Mouse (Mus musculus): Measurements from ENCODE around the gene Smarcad1. TPM values are rescaled to one million over a fixed set of nuclear protein-coding genes. Genes with fewer than 3 reads are reported as not detected.
A peak's percentile ranks its signal among the peaks of the same experiment; 100 is the strongest.

Gene Smarcad1
- polyA plus RNA-seq, 1 experiment from 2014 or later, result 79.2 TPM

DNA sequence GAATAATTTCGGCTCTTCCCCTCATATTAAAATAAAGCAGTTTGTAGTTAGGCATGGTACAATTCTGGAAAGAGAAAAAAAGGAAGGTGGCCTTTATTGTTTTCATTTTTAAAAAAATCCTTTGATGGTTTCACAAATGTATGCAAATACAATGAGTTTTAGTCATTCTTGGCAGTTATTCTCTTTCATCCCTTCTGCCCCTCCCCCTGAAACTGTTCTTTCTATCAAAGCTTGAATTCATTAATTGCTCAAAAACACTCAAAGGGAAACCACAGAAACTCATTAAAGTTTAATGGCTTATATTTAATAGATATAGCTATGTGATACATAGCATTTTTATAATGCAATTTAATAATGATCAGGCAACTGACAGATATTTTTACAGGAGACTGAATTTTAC lies 95.9 kb downstream of the Smarcad1 start:
- H3K36me3 ChIP-seq (replicated peaks; ENCODE audit: control insufficient read depth, insufficient read depth), result no peaks in the 10 kb centered on the region
- no peaks in the 10 kb centered on the region for H3K27me3 ChIP-seq (ENCODE audit: control insufficient read depth, insufficient read depth, low read length)
- no peaks in the 10 kb centered on the region for H3K9me3 ChIP-seq (ENCODE audit: control insufficient read depth, low read length)
- no peak overlapping the region for H3K4me3 ChIP-seq (replicated peaks; ENCODE audit: low read length)
- H3K27ac ChIP-seq, result peak overlapping the region; percentile 67; the same call in 1 of the 2 replicates
- H3K4me1 ChIP-seq (replicated peaks; ENCODE audit: control insufficient read depth, insufficient read depth, low read length), result no peaks in the 10 kb centered on the region
- WGBS, result 56% methylated on average over 1 of the region's 1 CpGs
- ATAC-seq (ENCODE audit: low FRiP score) (no peak), DNase-seq (ENCODE audit: low spot score) (no peak)
- H3K9ac ChIP-seq, result no peak overlapping the region
- H3K4me2 ChIP-seq (replicated peaks), result no peak overlapping the region

GRCm38 (mm10) chr6:65140082-65140749 lies 97.8 kb downstream of the Smarcad1 start:
- Histone ChIP-seq H3K27me3 (ENCODE audit: control insufficient read depth, insufficient read depth, low read length) (no peaks in the 10 kb centered on the region), H3K9ac (no peak overlapping the region), H3K4me2 (replicated peaks) (no peak overlapping the region), H3K36me3 (replicated peaks; ENCODE audit: control insufficient read depth, insufficient read depth) (no peaks in the 10 kb centered on the region), H3K4me3 (replicated peaks; ENCODE audit: low read length) (no peak overlapping the region), H3K27ac (no peak overlapping the region), H3K9me3 (ENCODE audit: control insufficient read depth, low read length) (no peaks in the 10 kb centered on the region), H3K4me1 (replicated peaks; ENCODE audit: control insufficient read depth, insufficient read depth, low read length) (0 out of 2 replicates have a peak, but pooled peaks cover 10% of the 10 kb centered on the region)
- DNase-seq (ENCODE audit: low spot score) (no peak), ATAC-seq (ENCODE audit: low FRiP score) (peak; percentile 49)
- WGBS, result 33% methylated on average over 5 of the region's 5 CpGs

DNA sequence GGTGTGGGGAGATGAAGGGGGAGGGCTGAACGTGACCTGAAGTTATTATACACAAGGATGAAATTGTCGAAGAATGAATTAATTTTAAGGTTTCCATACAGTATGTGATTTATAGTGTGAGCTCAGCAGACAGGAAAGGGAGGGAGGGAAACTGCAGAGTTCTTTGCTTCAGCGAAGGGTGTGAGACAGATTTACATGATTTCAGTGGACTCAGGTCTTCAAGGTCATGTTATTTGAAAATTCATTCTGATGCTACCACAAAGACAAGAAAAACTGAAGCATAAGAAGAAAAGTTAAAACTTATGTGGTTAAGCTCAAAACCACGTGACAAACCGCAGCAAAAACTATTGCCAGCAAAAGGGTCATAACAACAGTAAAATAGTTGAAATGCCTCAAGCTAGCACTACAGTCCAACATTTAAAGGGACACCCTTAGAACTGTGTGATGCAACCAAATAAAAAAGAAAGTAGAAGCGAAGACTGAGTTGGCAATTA lies 98.4 kb downstream of the Smarcad1 start:
- H3K36me3 ChIP-seq (replicated peaks; ENCODE audit: control insufficient read depth, insufficient read depth), result no peaks in the 10 kb centered on the region
- ATAC-seq (ENCODE audit: low FRiP score), result no peak; the same call in 1 of the 2 replicates
- 48% methylated on average over 6 of the region's 6 CpGs for WGBS

GRCm38 (mm10) chr6:65142316-65142715 lies 99.9 kb downstream of the Smarcad1 start:
- H3K27me3 ChIP-seq (ENCODE audit: control insufficient read depth, insufficient read depth, low read length), result no peaks in the 10 kb centered on the region
- DNase-seq (ENCODE audit: low spot score), result no peak
- H3K4me1 ChIP-seq (replicated peaks; ENCODE audit: control insufficient read depth, insufficient read depth, low read length), result 0 out of 2 replicates have a peak, but pooled peaks cover 10% of the 10 kb centered on the region
- H3K27ac ChIP-seq, result no peak overlapping the region
- no peaks in the 10 kb centered on the region for H3K36me3 ChIP-seq (replicated peaks; ENCODE audit: control insufficient read depth, insufficient read depth)
- no peak overlapping the region for H3K4me3 ChIP-seq (replicated peaks; ENCODE audit: low read length)
- no peaks in the 10 kb centered on the region for H3K9me3 ChIP-seq (ENCODE audit: control insufficient read depth, low read length)
- H3K9ac ChIP-seq, result no peak overlapping the region
- no peak overlapping the region for H3K4me2 ChIP-seq (replicated peaks)
- ATAC-seq (ENCODE audit: low FRiP score), result no peak
- WGBS, result 88% methylated on average over 1 of the region's 1 CpGs

More for the DNA sequence above, 98.4 kb downstream of the Smarcad1 start:
- no peak overlapping the region for H3K4me3 ChIP-seq (replicated peaks; ENCODE audit: low read length)
- H3K9ac ChIP-seq, result no peak overlapping the region
- H3K4me2 ChIP-seq (replicated peaks), result no peak overlapping the region
- DNase-seq (ENCODE audit: low spot score), result no peak
- H3K27me3 ChIP-seq (ENCODE audit: control insufficient read depth, insufficient read depth, low read length), result no peaks in the 10 kb centered on the region
- H3K4me1 ChIP-seq (replicated peaks; ENCODE audit: control insufficient read depth, insufficient read depth, low read length), result 0 out of 2 replicates have a peak, but pooled peaks cover 10% of the 10 kb centered on the region
- H3K27ac ChIP-seq, result no peak overlapping the region
- H3K9me3 ChIP-seq (ENCODE audit: control insufficient read depth, low read length), result no peaks in the 10 kb centered on the region

DNA sequence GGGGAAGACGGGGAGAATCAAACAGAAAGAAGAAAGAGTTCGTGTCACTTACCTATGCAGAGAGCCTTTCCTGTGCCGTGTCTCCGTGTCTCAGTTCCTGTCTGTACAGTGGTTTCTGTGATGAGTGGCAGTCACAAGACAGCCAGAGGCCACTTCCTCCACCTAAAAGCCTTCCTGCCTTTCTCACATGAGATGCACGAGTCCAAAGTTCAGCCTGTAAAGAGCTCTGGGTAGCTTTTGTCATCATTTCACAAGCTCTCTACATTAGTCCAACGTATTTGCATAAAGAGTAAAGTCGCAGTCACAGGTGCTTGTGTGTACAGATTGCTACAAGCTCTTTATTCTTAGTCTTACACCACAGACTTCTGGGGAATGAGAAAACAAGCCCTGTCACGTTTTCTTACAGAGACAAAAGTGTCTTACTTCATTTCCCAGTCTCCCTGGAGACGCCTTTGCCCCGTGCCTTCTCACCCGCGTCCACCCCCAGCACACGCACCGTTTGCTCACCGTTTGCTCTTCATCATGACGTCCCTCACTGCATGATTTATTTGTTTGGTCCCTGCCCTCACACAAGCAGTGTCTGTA lies 102.3 kb downstream of the Smarcad1 start, which contains the start of gene Hpgds:
Gene Hpgds (minus strand): TSS at position 288 of the 585 bp plus-strand sequence.
- no peak; the same call in 1 of the 2 replicates for ATAC-seq (ENCODE audit: low FRiP score)
- no peak within 1 kb of the TSS for H3K27ac ChIP-seq
- H3K4me3 ChIP-seq (replicated peaks; ENCODE audit: low read length), result no peak within 1 kb of the TSS
- 0 out of 2 replicates have a peak within 1 kb of the TSS, but pooled peaks have one; percentile 1 for H3K9ac ChIP-seq
- H3K9me3 ChIP-seq (ENCODE audit: control insufficient read depth, low read length), result no peaks in the 10 kb centered on the region
- H3K27me3 ChIP-seq (ENCODE audit: control insufficient read depth, insufficient read depth, low read length), result no peaks in the 10 kb centered on the region
- peak; percentile 39 for DNase-seq (ENCODE audit: low spot score)
- no peaks in the 10 kb centered on the region for H3K36me3 ChIP-seq (replicated peaks; ENCODE audit: control insufficient read depth, insufficient read depth)
- H3K4me2 ChIP-seq (replicated peaks), result peak within 1 kb of the TSS; percentile 44
- WGBS, result 11% methylated on average over 16 of the region's 16 CpGs
- H3K4me1 ChIP-seq (replicated peaks; ENCODE audit: control insufficient read depth, insufficient read depth, low read length), result 0 out of 2 replicates have a peak, but pooled peaks cover 10% of the 10 kb centered on the region

DNA sequence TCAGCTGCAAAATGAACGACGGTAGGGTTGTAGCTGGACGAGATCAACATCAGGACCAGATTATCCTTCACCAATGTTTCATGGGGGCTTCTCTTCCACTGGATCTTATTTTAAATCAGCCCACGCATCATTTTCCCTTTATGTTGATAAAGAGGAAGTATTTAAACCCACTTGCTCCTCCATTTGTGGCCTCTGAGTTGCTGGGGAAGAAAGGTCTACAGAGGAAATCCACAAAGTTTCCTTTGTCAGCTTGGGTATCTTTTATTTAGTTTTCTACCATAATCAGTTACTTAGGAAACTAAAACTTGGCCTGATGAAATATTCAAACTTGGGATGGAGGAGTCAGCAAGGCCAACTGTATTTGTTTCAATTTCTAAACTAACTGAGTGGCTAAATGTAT lies 104.0 kb downstream of the Smarcad1 start:
- Histone ChIP-seq H3K4me1 (replicated peaks; ENCODE audit: control insufficient read depth, insufficient read depth, low read length) (0 out of 2 replicates have a peak, but pooled peaks cover 10% of the 10 kb centered on the region), H3K27ac (no peak overlapping the region), H3K36me3 (replicated peaks; ENCODE audit: control insufficient read depth, insufficient read depth) (no peaks in the 10 kb centered on the region), H3K9ac (no peak overlapping the region), H3K4me3 (replicated peaks; ENCODE audit: low read length) (no peak overlapping the region), H3K9me3 (ENCODE audit: control insufficient read depth, low read length) (no peaks in the 10 kb centered on the region), H3K27me3 (ENCODE audit: control insufficient read depth, insufficient read depth, low read length) (no peaks in the 10 kb centered on the region), H3K4me2 (replicated peaks) (no peak overlapping the region)
- DNase-seq (ENCODE audit: low spot score) (no peak), ATAC-seq (ENCODE audit: low FRiP score) (no peak)
- WGBS, result 90% methylated on average over 4 of the region's 4 CpGs

DNA sequence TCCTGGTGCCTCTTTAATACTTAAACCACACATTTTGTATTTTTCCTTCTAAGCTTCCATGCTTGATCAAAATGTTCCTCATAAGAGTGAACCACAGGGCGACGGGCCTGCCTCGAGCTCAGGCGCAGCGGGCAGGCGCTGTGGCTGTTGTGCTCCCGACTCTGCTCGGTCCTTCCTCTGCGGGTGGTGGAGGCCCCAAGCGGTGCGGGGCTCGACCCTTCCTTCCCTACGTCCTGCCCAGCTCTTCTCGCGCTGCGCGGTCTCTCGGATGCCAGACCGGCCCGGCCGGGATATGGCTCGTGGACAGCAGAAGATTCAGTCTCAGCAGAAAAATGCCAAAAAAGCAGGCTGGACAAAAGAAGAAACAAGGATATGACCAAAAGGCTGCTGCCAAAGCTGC lies 108.3 kb downstream of the Smarcad1 start:
- 13% methylated on average over 22 of the region's 22 CpGs for WGBS
- H3K4me2 ChIP-seq (replicated peaks), result peak overlapping the region; percentile 41
- DNase-seq (ENCODE audit: low spot score), result no peak
- H3K27ac ChIP-seq, result no peak overlapping the region
- no peaks in the 10 kb centered on the region for H3K36me3 ChIP-seq (replicated peaks; ENCODE audit: control insufficient read depth, insufficient read depth)
- H3K9ac ChIP-seq, result no peak overlapping the region
- no peaks in the 10 kb centered on the region for H3K4me1 ChIP-seq (replicated peaks; ENCODE audit: control insufficient read depth, insufficient read depth, low read length)
- H3K9me3 ChIP-seq (ENCODE audit: control insufficient read depth, low read length), result no peaks in the 10 kb centered on the region
- H3K4me3 ChIP-seq (replicated peaks; ENCODE audit: low read length), result no peak overlapping the region
- no peak for ATAC-seq (ENCODE audit: low FRiP score)
- no peaks in the 10 kb centered on the region for H3K27me3 ChIP-seq (ENCODE audit: control insufficient read depth, insufficient read depth, low read length)

DNA sequence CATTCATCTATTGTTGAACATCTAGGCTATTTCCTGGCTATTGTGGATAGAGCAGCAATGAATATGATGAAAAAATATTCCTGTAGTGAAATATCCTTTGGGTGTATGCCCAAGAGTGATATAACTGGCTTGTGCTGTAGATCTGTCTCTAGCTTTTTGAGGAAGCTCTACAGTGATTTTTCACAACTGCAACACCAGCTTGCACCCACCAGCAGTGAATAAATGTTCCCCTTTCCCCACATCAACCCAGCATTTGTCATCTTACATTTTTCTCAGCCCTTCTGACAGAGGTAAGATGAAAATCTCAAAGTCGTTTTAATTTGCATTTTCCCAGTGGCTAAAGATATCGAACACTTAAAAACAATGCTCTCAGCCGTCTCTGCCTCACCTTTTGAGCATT lies 111.2 kb downstream of the Smarcad1 start:
- no peak for ATAC-seq (ENCODE audit: low FRiP score)
- Histone ChIP-seq H3K9ac (no peak overlapping the region), H3K36me3 (replicated peaks; ENCODE audit: control insufficient read depth, insufficient read depth) (no peaks in the 10 kb centered on the region), H3K4me2 (replicated peaks) (no peak overlapping the region), H3K9me3 (ENCODE audit: control insufficient read depth, low read length) (no peaks in the 10 kb centered on the region), H3K4me1 (replicated peaks; ENCODE audit: control insufficient read depth, insufficient read depth, low read length) (no peaks in the 10 kb centered on the region), H3K4me3 (replicated peaks; ENCODE audit: low read length) (no peak overlapping the region), H3K27me3 (ENCODE audit: control insufficient read depth, insufficient read depth, low read length) (no peaks in the 10 kb centered on the region), H3K27ac (no peak overlapping the region)
- WGBS, result 73% methylated on average over 3 of the region's 3 CpGs
- DNase-seq (ENCODE audit: low spot score), result no peak

DNA sequence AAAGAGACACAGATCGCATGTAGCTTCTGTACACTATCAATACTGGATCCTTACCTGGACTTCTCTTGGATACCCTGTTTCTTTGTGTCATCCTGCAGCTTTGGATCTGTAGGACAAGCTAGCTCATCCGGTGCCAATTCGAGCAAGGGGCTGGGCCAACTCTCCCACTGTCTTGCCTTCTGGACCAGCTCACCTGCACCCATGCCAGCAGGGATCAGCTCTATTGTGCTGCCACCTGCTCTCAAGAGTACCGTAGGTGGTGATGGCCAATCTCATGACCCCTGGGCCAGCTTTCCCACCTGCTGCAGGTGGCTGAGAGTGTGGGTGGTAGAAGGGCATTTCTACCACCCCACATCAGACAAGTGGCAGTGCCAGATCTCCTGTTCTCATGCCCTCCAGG lies 114.7 kb downstream of the Smarcad1 start:
- Histone ChIP-seq H3K27ac (no peak overlapping the region), H3K4me2 (replicated peaks) (no peak overlapping the region), H3K9me3 (ENCODE audit: control insufficient read depth, low read length) (no peaks in the 10 kb centered on the region), H3K36me3 (replicated peaks; ENCODE audit: control insufficient read depth, insufficient read depth) (no peaks in the 10 kb centered on the region), H3K4me1 (replicated peaks; ENCODE audit: control insufficient read depth, insufficient read depth, low read length) (no peaks in the 10 kb centered on the region), H3K9ac (no peak overlapping the region), H3K4me3 (replicated peaks; ENCODE audit: low read length) (no peak overlapping the region), H3K27me3 (ENCODE audit: control insufficient read depth, insufficient read depth, low read length) (no peaks in the 10 kb centered on the region)
- no peak for DNase-seq (ENCODE audit: low spot score)
- no peak for ATAC-seq (ENCODE audit: low FRiP score)
- 95% methylated on average over 4 of the region's 4 CpGs for WGBS

All from hindbrain, embryonic 14.5 days (tissue).